Mouse (Mus musculus): ENCODE results near the gene Inafm2. TPM values are rescaled to one million over a fixed set of nuclear protein-coding genes. Genes with fewer than 3 reads are reported as not detected.

Inafm2 gene
- polyA plus RNA-seq, 1 experiment = 8.1 TPM

DNA sequence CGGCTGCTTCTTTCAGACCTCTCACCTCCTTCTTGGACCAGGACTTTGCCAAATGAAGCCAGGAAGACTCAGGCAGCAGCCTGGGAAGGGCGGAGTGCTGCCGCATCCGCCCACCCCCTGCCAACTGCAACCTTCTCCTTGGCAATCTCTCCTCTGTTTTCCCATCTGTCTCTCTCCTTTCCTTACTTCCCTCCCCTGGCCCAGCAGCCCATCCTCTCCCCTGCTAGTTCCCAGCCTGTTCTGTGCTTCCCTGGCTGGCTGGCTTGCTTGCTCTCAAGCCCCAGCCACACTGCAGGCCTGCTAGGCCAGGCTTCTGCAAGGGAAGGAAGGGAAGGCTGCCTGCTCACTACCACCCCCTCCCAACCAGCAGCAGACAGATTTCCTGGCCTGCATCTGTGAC lies 30.3 kb downstream of the Inafm2 start:
- no peaks in the 10 kb centered on the region for H3K4me1 ChIP-seq (ENCODE audit: control insufficient read depth, insufficient read depth, low read length)
- H3K27ac ChIP-seq (ENCODE audit: insufficient read depth, low read depth, low read length) = no peak overlapping the region
- no peak for DNase-seq
- no peaks in the 10 kb centered on the region for H3K27me3 ChIP-seq (replicated peaks; ENCODE audit: control insufficient read depth, insufficient read depth, low read length)
- TF ChIP-seq CTCF (conservative IDR thresholded peaks at IDR 0.05; ENCODE audit: insufficient read depth, insufficient read length, low read depth, low read length) (no peak), POLR2A (IDR thresholded peaks at IDR 0.05; ENCODE audit: low read depth, low read length) (no peak)
- 74% methylated on average over 4 of the region's 4 CpGs for WGBS
- H3K36me3 ChIP-seq (ENCODE audit: control insufficient read depth, insufficient read depth, low read length) = no peaks in the 10 kb centered on the region
- H3K4me3 ChIP-seq (ENCODE audit: insufficient read depth, low read depth, low read length) = no peak overlapping the region

GRCm38 (mm10) chr2:118776295-118776694 lies 30.7 kb downstream of the Inafm2 start:
- Histone ChIP-seq H3K27me3 (replicated peaks; ENCODE audit: control insufficient read depth, insufficient read depth, low read length) (no peaks in the 10 kb centered on the region), H3K36me3 (ENCODE audit: control insufficient read depth, insufficient read depth, low read length) (no peaks in the 10 kb centered on the region), H3K4me1 (ENCODE audit: control insufficient read depth, insufficient read depth, low read length) (no peaks in the 10 kb centered on the region), H3K4me3 (ENCODE audit: insufficient read depth, low read depth, low read length) (no peak overlapping the region), H3K27ac (ENCODE audit: insufficient read depth, low read depth, low read length) (no peak overlapping the region)
- DNase-seq = no peak
- WGBS = 76% methylated on average over 2 of the region's 2 CpGs
- TF ChIP-seq POLR2A (IDR thresholded peaks at IDR 0.05; ENCODE audit: low read depth, low read length) (no peak), CTCF (conservative IDR thresholded peaks at IDR 0.05; ENCODE audit: insufficient read depth, insufficient read length, low read depth, low read length) (no peak)

DNA sequence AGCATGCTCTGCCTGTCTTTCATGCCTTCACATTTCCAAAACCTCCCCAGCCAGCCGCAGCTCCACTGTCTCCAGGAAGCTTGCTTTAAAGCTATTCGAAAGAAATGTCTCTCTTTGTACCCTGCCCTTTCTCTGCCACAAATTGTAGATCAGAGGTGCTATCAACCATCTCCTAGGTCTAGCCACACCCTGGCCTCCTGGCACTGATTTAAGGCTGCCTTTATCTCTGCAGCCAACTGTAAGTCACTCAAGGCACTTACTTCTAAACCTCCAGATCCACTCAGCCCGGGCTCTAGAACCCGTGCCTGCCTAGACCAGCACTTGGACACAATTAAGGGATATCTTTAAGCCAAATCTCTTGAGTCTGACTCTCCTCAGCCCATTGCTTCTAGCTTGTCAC lies 32.9 kb downstream of the Inafm2 start:
- TF ChIP-seq CTCF (conservative IDR thresholded peaks at IDR 0.05; ENCODE audit: insufficient read depth, insufficient read length, low read depth, low read length) (no peak), POLR2A (IDR thresholded peaks at IDR 0.05; ENCODE audit: low read depth, low read length) (no peak)
- 82% methylated on average over 4 of the region's 4 CpGs for WGBS
- Histone ChIP-seq H3K36me3 (ENCODE audit: control insufficient read depth, insufficient read depth, low read length) (no peaks in the 10 kb centered on the region), H3K27me3 (replicated peaks; ENCODE audit: control insufficient read depth, insufficient read depth, low read length) (no peaks in the 10 kb centered on the region), H3K27ac (ENCODE audit: insufficient read depth, low read depth, low read length) (no peak overlapping the region), H3K4me3 (ENCODE audit: insufficient read depth, low read depth, low read length) (no peak overlapping the region), H3K4me1 (ENCODE audit: control insufficient read depth, insufficient read depth, low read length) (no peaks in the 10 kb centered on the region)
- DNase-seq = no peak

DNA sequence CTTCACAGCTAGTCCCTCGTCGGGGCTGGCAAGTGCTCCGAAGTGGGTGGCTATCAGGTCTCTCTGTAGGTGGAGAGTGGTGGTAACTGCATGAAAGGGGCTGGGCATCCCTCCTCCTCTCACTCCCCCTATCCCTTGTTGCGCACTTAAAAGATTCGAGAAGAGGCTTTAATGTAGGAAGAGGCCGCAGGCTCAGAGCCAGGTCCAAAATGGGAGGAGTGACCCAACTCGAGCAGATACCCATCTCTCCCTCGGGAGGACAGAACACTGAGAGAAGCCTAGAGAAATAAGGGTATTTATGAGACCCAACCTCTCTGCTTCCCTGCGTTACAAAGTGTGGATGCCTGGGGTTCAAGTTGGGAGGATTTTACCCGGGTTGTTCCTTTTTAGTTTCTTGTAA lies 33.5 kb downstream of the Inafm2 start:
- peak overlapping the region; percentile 53 for H3K4me3 ChIP-seq (ENCODE audit: insufficient read depth, low read depth, low read length)
- H3K27ac ChIP-seq (ENCODE audit: insufficient read depth, low read depth, low read length) = no peak overlapping the region
- no peaks in the 10 kb centered on the region for H3K4me1 ChIP-seq (ENCODE audit: control insufficient read depth, insufficient read depth, low read length)
- no peaks in the 10 kb centered on the region for H3K36me3 ChIP-seq (ENCODE audit: control insufficient read depth, insufficient read depth, low read length)
- H3K27me3 ChIP-seq (replicated peaks; ENCODE audit: control insufficient read depth, insufficient read depth, low read length) = no peaks in the 10 kb centered on the region
- WGBS = 15% methylated on average over 10 of the region's 10 CpGs
- TF ChIP-seq POLR2A (IDR thresholded peaks at IDR 0.05; ENCODE audit: low read depth, low read length) (no peak), CTCF (conservative IDR thresholded peaks at IDR 0.05; ENCODE audit: insufficient read depth, insufficient read length, low read depth, low read length) (no peak)
- no peak for DNase-seq

- WGBS = 13% methylated on average over 39 of the region's 39 CpGs
- Histone ChIP-seq H3K36me3 (ENCODE audit: control insufficient read depth, insufficient read depth, low read length) (no peaks in the 10 kb centered on the region), H3K27me3 (replicated peaks; ENCODE audit: control insufficient read depth, insufficient read depth, low read length) (no peaks in the 10 kb centered on the region), H3K27ac (ENCODE audit: insufficient read depth, low read depth, low read length) (no peak within 1 kb of the TSS), H3K4me3 (ENCODE audit: insufficient read depth, low read depth, low read length) (peak within 1 kb of the TSS; percentile 53), H3K4me1 (ENCODE audit: control insufficient read depth, insufficient read depth, low read length) (no peaks in the 10 kb centered on the region)
- no peak for TF ChIP-seq POLR2A (IDR thresholded peaks at IDR 0.05; ENCODE audit: low read depth, low read length)
- TF ChIP-seq CTCF (conservative IDR thresholded peaks at IDR 0.05; ENCODE audit: insufficient read depth, insufficient read length, low read depth, low read length) = peak; percentile 43; the same call in 1 of the 2 replicates
- peak; percentile 96 for DNase-seq
Observed at GRCm38 (mm10) chr2:118779504-118780480, 34.2 kb downstream of the Inafm2 start, which contains the start of gene Disp2. Gene Disp2 (plus strand): TSS chr2:118779719.

- Histone ChIP-seq H3K36me3 (ENCODE audit: control insufficient read depth, insufficient read depth, low read length) (no peaks in the 10 kb centered on the region), H3K27ac (ENCODE audit: insufficient read depth, low read depth, low read length) (no peak overlapping the region), H3K4me3 (ENCODE audit: insufficient read depth, low read depth, low read length) (no peak overlapping the region), H3K4me1 (ENCODE audit: control insufficient read depth, insufficient read depth, low read length) (no peaks in the 10 kb centered on the region), H3K27me3 (replicated peaks; ENCODE audit: control insufficient read depth, insufficient read depth, low read length) (no peaks in the 10 kb centered on the region)
- DNase-seq = no peak
- WGBS = 58% methylated on average over 1 of the region's 1 CpGs
- TF ChIP-seq POLR2A (IDR thresholded peaks at IDR 0.05; ENCODE audit: low read depth, low read length) (no peak), CTCF (conservative IDR thresholded peaks at IDR 0.05; ENCODE audit: insufficient read depth, insufficient read length, low read depth, low read length) (no peak)
Observed at GRCm38 (mm10) chr2:118781115-118781514, 35.6 kb downstream of the Inafm2 start.

- 62% methylated on average over 4 of the region's 4 CpGs for WGBS
- no peak for DNase-seq
- no peak overlapping the region for H3K4me3 ChIP-seq (ENCODE audit: insufficient read depth, low read depth, low read length)
Observed at GRCm38 (mm10) chr2:118782303-118782702, 36.7 kb downstream of the Inafm2 start.

More at GRCm38 (mm10) chr2:118782303-118782702, 36.7 kb downstream of the Inafm2 start:
- no peaks in the 10 kb centered on the region for H3K36me3 ChIP-seq (ENCODE audit: control insufficient read depth, insufficient read depth, low read length)
- no peaks in the 10 kb centered on the region for H3K4me1 ChIP-seq (ENCODE audit: control insufficient read depth, insufficient read depth, low read length)
- TF ChIP-seq CTCF (conservative IDR thresholded peaks at IDR 0.05; ENCODE audit: insufficient read depth, insufficient read length, low read depth, low read length) (no peak), POLR2A (IDR thresholded peaks at IDR 0.05; ENCODE audit: low read depth, low read length) (no peak)
- H3K27me3 ChIP-seq (replicated peaks; ENCODE audit: control insufficient read depth, insufficient read depth, low read length) = no peaks in the 10 kb centered on the region
- H3K27ac ChIP-seq (ENCODE audit: insufficient read depth, low read depth, low read length) = no peak overlapping the region
